Mouse (Mus musculus) CH12.LX (cell line): ENCODE results near the gene Glt1d1. TPM values are rescaled to one million over a fixed set of nuclear protein-coding genes. Genes with fewer than 3 reads are reported as not detected.

Experiments
- DNase-seq: peaks from one replicate; pipeline ENCODE4 v3.0.0-alpha.2; 2013; ENCODE audit errors: extremely low read depth
- H3K27ac ChIP-seq: 2 replicates; pipeline ENCODE4 v1.5.1; 2012; ENCODE audit warnings: low read depth, mild to moderate bottlenecking, control low read depth, moderate library complexity; ENCODE audit not compliant: insufficient read depth
- H3K27me3 ChIP-seq: replicated peaks from 2 replicates; pipeline ENCODE3; 2012; ENCODE audit warnings: inconsistent platforms
- H3K36me3 ChIP-seq, 2 experiments: replicated peaks in 1 of 2; 2 replicates each; pipeline versions ENCODE3 to v1.6.1; 2012; ENCODE audit warnings: inconsistent platforms in 1 of 2, low read length in 1 of 2, mild to moderate bottlenecking in 1 of 2, mixed read lengths in 1 of 2, moderate library complexity in 1 of 2; ENCODE audit not compliant: control insufficient read depth in 1 of 2, insufficient read depth in 1 of 2
- H3K4me1 ChIP-seq, 2 experiments: 2 replicates each; pipeline ENCODE4 v1.6.1; 2012; ENCODE audit warnings: inconsistent platforms in 1 of 2, moderate library complexity in 1 of 2; ENCODE audit not compliant: insufficient read depth in 2 of 2, control insufficient read depth in 1 of 2
- H3K4me2 ChIP-seq: 2 replicates; pipeline ENCODE4 v1.6.1; 2012; ENCODE audit warnings: low read depth, mild to moderate bottlenecking, control low read depth; ENCODE audit not compliant: poor library complexity, insufficient read depth, severe bottlenecking
- H3K4me3 ChIP-seq, 3 experiments: fragments of 150-350 bp in 1 of 3; sonication (generic) in 1 of 3; replicated peaks in 1 of 3; 2 replicates each; pipeline versions ENCODE3 to v1.5.1; 2011 to 2012; ENCODE audit warnings: low read depth in 2 of 3, low read length in 2 of 3, mild to moderate bottlenecking in 2 of 3, moderate library complexity in 2 of 3, control low read depth in 1 of 3, improper control_type of control experiment in 1 of 3, inconsistent platforms in 1 of 3, mixed read lengths in 1 of 3; ENCODE audit not compliant: poor library complexity in 1 of 3
- H3K79me2 ChIP-seq: replicated peaks from 2 replicates; pipeline ENCODE4 v1.6.1; 2012; ENCODE audit warnings: mild to moderate bottlenecking, moderate library complexity; ENCODE audit not compliant: control insufficient read depth, poor library complexity, insufficient read depth, severe bottlenecking; ENCODE audit errors: extremely low read depth
- H3K9ac ChIP-seq: 2 replicates; pipeline ENCODE4 v1.6.1; 2012; ENCODE audit warnings: low read depth, mild to moderate bottlenecking, control low read depth, moderate library complexity; ENCODE audit not compliant: insufficient read depth
- H3K9me3 ChIP-seq: replicated peaks from 2 replicates; pipeline ENCODE3; 2012; ENCODE audit warnings: low read length, inconsistent platforms, mixed read lengths
- CHD1 ChIP-seq: IDR thresholded peaks from 2 replicates; pipeline ENCODE4 v1.6.1; 2012; ENCODE audit warnings: low read depth, low read length, improper control_type of control experiment, inconsistent platforms
- ELF1 ChIP-seq: IDR thresholded peaks from 2 replicates; pipeline ENCODE4 v1.6.1; 2014; ENCODE audit warnings: low read depth, mild to moderate bottlenecking, inconsistent platforms, low read length, improper control_type of control experiment
- HCFC1 ChIP-seq: IDR thresholded peaks from 2 replicates; pipeline ENCODE4 v1.6.1; 2012; ENCODE audit warnings: low read depth, mild to moderate bottlenecking, inconsistent platforms, low read length, improper control_type of control experiment
- IRF4 ChIP-seq: IDR thresholded peaks from 2 replicates; pipeline ENCODE4 v1.6.1; 2014; ENCODE audit warnings: low read depth, mild to moderate bottlenecking, inconsistent platforms, low read length, improper control_type of control experiment
- JUN ChIP-seq: IDR thresholded peaks from 2 replicates; pipeline ENCODE4 v1.6.1; 2011; ENCODE audit warnings: low read depth, mild to moderate bottlenecking, low read length, improper control_type of control experiment, moderate library complexity; ENCODE audit not compliant: insufficient read depth
- JUND ChIP-seq: conservative IDR thresholded peaks from 2 replicates; pipeline ENCODE4 v1.6.1; 2011; ENCODE audit warnings: low read depth, low read length, improper control_type of control experiment
- KAT2A ChIP-seq: IDR thresholded peaks from 2 replicates; pipeline ENCODE4 v1.6.1; 2012; ENCODE audit warnings: low read length, improper control_type of control experiment, inconsistent platforms; ENCODE audit not compliant: insufficient replicate concordance
- MYC ChIP-seq: IDR thresholded peaks from 2 replicates; pipeline ENCODE4 v1.6.1; 2011; ENCODE audit warnings: low read depth, mild to moderate bottlenecking, improper control_type of control experiment, low read length
- RAD21 ChIP-seq: IDR thresholded peaks from 2 replicates; pipeline ENCODE4 v1.6.1; 2011; ENCODE audit warnings: low read depth, mild to moderate bottlenecking, low read length, improper control_type of control experiment, moderate library complexity
- RCOR1 ChIP-seq: conservative IDR thresholded peaks from 2 replicates; pipeline ENCODE4 v1.6.1; 2012; ENCODE audit warnings: low read depth, mild to moderate bottlenecking, inconsistent platforms, low read length, improper control_type of control experiment
- TBP ChIP-seq: conservative IDR thresholded peaks from 2 replicates; pipeline ENCODE4 v1.6.1; 2011; ENCODE audit warnings: low read depth, low read length, improper control_type of control experiment
- UBTF ChIP-seq: IDR thresholded peaks from 2 replicates; pipeline ENCODE4 v1.6.1; 2012; ENCODE audit warnings: low read depth, mild to moderate bottlenecking, inconsistent platforms, low read length, improper control_type of control experiment, moderate library complexity
- USF1 ChIP-seq: IDR thresholded peaks from 2 replicates; pipeline ENCODE4 v1.6.1; 2014; ENCODE audit warnings: low read depth, mild to moderate bottlenecking, inconsistent platforms, low read length, improper control_type of control experiment
- ZMIZ1 ChIP-seq: IDR thresholded peaks from 2 replicates; pipeline ENCODE4 v1.6.1; 2012; ENCODE audit warnings: low read depth, mild to moderate bottlenecking, inconsistent platforms, low read length, improper control_type of control experiment
- dilution Hi-C: fragments of 300-500 bp; cut with MboI; formaldehyde crosslinking; loops from 2 replicates; pipeline ENCODE4 v1.14.3; 2020; ENCODE audit warnings: low sequenced_read_pairs; ENCODE audit not compliant: extremely low pct_unique_long_range_greater_than_20kb, extremely low pct_ligation_motif_present
- in situ Hi-C: fragments of 300-500 bp; cut with MboI; formaldehyde crosslinking; loops from 3 replicates; pipeline ENCODE4 v1.14.3; 2019; ENCODE audit warnings: low sequenced_read_pairs, low pct_ligation_motif_present, low pct_unique_long_range_greater_than_20kb, mixed read lengths
- polyA plus RNA-seq: library from polyadenylated mRNA; unstranded; fragments of >175 nt; gene quantifications from 2 replicates; pipeline ENCODE4 v1.2.1, GENCODE M21; 2012; ENCODE audit warnings: low read depth; ENCODE audit not compliant: insufficient read length
- total RNA-seq, 2 experiments: library from RNA; depleted of rRNA; stranded (reverse); fragments of 300-350 nt in 1 of 2; fragments of >200 nt in 1 of 2; gene quantifications; 2 replicates each; pipeline ENCODE4 v1.2.3; 2012 to 2014

The Glt1d1 gene
- total and polyA plus RNA-seq, 3 experiments: 0.21 to 0.25 TPM; not detected in 1

- no peaks in the 10 kb centered on the region for H3K79me2 ChIP-seq
- TF ChIP-seq KAT2A (no peak), JUN (no peak), JUND (no peak), RAD21 (no peak), MYC (no peak), USF1 (no peak), HCFC1 (no peak), ZMIZ1 (no peak), CHD1 (no peak), TBP (no peak)
- no peak overlapping the region for H3K4me2 ChIP-seq
- no peak overlapping the region for H3K4me3 ChIP-seq
- H3K27me3 ChIP-seq: no peaks in the 10 kb centered on the region
- dilution Hi-C loops: no loop called here
- peaks cover 5% of the 10 kb centered on the region for H3K9me3 ChIP-seq
- in situ Hi-C loops: no loop called here
- H3K4me1 ChIP-seq: no peaks in the 10 kb centered on the region
- no peak overlapping the region for H3K27ac ChIP-seq
- no peak for DNase-seq
- no peak overlapping the region for H3K9ac ChIP-seq
- H3K36me3 ChIP-seq: no peaks in the 10 kb centered on the region
Observed at GRCm38 (mm10) chr5:127631671-127632070, 391 bp upstream of the Glt1d1 start.

- dilution Hi-C loops: no loop called here
- Histone ChIP-seq H3K9me3 (peaks cover 5% of the 10 kb centered on the region), H3K27ac (no peak overlapping the region), H3K36me3 (no peaks in the 10 kb centered on the region), H3K4me2 (no peak overlapping the region), H3K27me3 (no peaks in the 10 kb centered on the region), H3K79me2 (no peaks in the 10 kb centered on the region), H3K9ac (no peak overlapping the region), H3K4me3 (no peak overlapping the region), H3K4me1 (no peaks in the 10 kb centered on the region)
- in situ Hi-C loops: no loop called here
- no peak for TF ChIP-seq UBTF
- TF ChIP-seq, all 38 proteins: peak for 0
- no peak for DNase-seq
Observed at GRCm38 (mm10) chr5:127633188-127633587, 1.1 kb downstream of the Glt1d1 start.

GRCm38 (mm10) chr5:127633666-127634065, 1.6 kb downstream of the Glt1d1 start:
- dilution Hi-C loops (no loop called here), in situ Hi-C loops (no loop called here)
- Histone ChIP-seq H3K4me2 (no peak overlapping the region), H3K27ac (no peak overlapping the region), H3K9ac (no peak overlapping the region), H3K79me2 (no peaks in the 10 kb centered on the region), H3K36me3 (no peaks in the 10 kb centered on the region), H3K27me3 (no peaks in the 10 kb centered on the region), H3K4me3 (no peak overlapping the region), H3K9me3 (peaks cover 5% of the 10 kb centered on the region), H3K4me1 (no peaks in the 10 kb centered on the region)
- no peak for DNase-seq
- TF ChIP-seq IRF4 (no peak), ELF1 (no peak), JUN (no peak), RCOR1 (no peak)
